ENCODE assay signal across 22 mouse cellular contexts in the genomic region with DNA sequence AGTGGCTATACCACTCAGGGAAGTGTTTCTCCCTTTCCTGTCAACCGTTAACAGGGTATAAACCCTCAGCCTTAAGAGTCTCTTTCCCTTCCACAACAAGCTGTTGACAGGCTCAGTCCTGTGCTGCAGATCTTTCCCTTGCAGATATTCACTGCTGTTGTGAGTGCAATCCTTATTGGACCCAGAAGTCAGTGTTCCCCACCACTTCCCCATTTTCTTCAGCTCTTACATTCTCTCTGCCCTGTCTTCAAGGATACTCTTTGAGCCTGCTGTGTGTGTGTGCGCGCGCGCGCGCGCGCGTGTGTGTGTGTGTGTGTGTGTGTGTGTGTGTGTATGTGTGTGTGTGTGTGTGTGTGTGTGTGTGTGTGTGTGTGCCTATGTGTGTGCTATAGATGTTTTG.
"Had no signal": no experiment of that assay in that cellular context is flagged by ENCODE, and none has a peak within 500 bp of the region (broad histone marks: within the 10 kb centered on the region; RNA-seq: fewer than 3 reads in every experiment).

No protein-coding gene starts in this region.

- H3K36me3 ChIP-seq: kidney, embryonic 15.5 days; limb, embryonic 13.5 days; liver, embryonic 12.5 days; liver, embryonic 15.5 days; lung, embryonic 15.5 days; midbrain, embryonic 12.5 days had no signal

- H3K27ac ChIP-seq: kidney, embryonic 15.5 days; limb, embryonic 13.5 days; liver, embryonic 12.5 days; liver, embryonic 15.5 days; lung, embryonic 15.5 days; midbrain, embryonic 12.5 days; midbrain, embryonic 15.5 days; neural tube, embryonic 12.5 days; neural tube, embryonic 15.5 days; stomach, postnatal 0 days had no signal

- H3K4me3 ChIP-seq: kidney, embryonic 15.5 days; limb, embryonic 13.5 days; liver, embryonic 12.5 days; liver, embryonic 15.5 days; lung, embryonic 15.5 days; midbrain, embryonic 12.5 days; midbrain, embryonic 15.5 days; neural tube, embryonic 12.5 days; neural tube, embryonic 15.5 days had no signal

- H3K27me3 ChIP-seq: kidney, embryonic 15.5 days; limb, embryonic 13.5 days; liver, embryonic 12.5 days; liver, embryonic 15.5 days; lung, embryonic 15.5 days; midbrain, embryonic 12.5 days; midbrain, embryonic 15.5 days; neural tube, embryonic 12.5 days; neural tube, embryonic 15.5 days had no signal

- ATAC-seq: liver, embryonic 12.5 days; midbrain, embryonic 15.5 days had no signal

- DNase-seq: kidney, postnatal 10 days; kidney, postnatal 36 days; left cerebral cortex, postnatal 4 days; liver; lung, adult 18-20 months; lung, postnatal 10 days; lung, postnatal 36 days; right cerebral cortex, adult 18-20 months; right cerebral cortex, postnatal 14 days; right cerebral cortex, postnatal 4 days; thymus, adult 2 months; thymus, postnatal 25 days had no signal

- H3K9me3 ChIP-seq: kidney, embryonic 15.5 days; liver, embryonic 15.5 days; lung, embryonic 15.5 days; midbrain, embryonic 12.5 days; midbrain, embryonic 15.5 days; neural tube, embryonic 15.5 days had no signal

- H3K4me1 ChIP-seq: kidney, embryonic 15.5 days; liver, embryonic 15.5 days; lung, embryonic 15.5 days; midbrain, embryonic 15.5 days; neural tube, embryonic 12.5 days; neural tube, embryonic 15.5 days had no signal
